Mouse (Mus musculus) retina, embryonic 14.5 days (tissue): ENCODE measurements at regions not wholly inside any gene's neighbourhood (a gene's known extent, or its start where the extent isn't known, plus 50 kb on each side); places are given as distances from the start of the nearest gene placed in this dataset.

Source experiments
- DNase-seq: peaks from one replicate; pipeline ENCODE4 v3.0.0-alpha.2; 2015; ENCODE audit warnings: low spot score

- DNase-seq: no peak
Measured at GRCm38 (mm10) chr14:28626951-28627350, 122.4 kb downstream of the Wnt5a start.

GRCm38 (mm10) chr14:28635175-28635574, 130.6 kb downstream of the Wnt5a start:
- no peak for DNase-seq

DNA sequence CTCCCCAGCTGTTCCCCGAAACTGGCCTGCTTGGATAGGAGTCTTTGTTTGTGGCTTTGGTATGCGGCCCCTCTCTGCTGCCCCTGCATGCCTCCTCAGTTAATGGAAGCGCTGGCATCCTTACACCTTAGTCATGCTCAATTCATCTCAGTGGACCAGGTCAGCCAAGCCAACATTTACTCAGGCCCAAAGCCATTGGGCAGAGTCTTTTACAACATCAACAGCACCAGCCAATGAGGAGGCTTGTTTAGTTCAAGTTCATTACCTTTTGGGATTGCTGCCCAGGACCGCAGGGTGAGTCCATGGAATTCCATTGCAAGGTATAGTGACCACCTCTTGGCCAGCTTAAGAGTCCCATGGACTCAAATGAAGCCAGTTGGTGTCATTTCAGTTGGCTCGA, 134.5 kb downstream of the Wnt5a start:
- no peak for DNase-seq

DNA sequence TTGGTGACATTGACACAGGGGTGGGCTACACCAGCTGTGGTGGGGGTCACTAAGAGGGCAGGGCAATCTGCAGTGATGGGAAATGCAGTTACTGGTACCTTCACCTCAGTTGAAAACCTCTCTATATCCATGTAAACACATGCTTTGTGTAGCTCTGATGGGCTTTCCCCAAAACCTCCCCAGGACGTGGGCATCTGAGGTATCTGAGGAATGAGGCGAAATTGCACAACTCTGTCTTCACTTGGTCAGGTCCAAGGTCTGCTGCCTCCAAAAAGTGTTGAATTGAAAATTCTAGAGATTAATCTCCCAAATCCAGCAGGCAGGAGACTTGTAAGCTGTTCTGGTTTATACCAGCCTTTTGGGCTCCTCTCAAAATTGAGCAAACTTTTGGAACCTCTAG, 141.3 kb downstream of the Wnt5a start:
- no peak for DNase-seq

DNA sequence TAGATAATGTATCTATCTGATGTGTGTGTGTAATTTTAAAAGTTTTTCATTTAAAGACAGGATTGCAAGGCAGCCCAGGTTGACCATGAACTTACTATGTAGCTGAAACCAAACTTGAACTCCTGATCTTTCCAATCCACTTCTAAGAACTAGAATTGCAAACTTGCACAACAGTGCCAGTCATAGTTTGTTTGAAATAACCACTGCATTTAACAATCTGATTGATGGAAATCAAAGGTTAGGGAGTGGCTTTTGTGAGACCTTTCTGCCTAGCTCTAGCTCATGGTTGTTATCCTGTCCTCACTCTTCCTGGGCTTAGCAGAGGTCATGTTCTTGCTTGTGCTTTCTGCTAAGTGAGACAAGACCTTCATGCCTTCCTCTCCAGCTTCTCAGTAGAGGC, 144.9 kb downstream of the Wnt5a start:
- no peak for DNase-seq

DNA sequence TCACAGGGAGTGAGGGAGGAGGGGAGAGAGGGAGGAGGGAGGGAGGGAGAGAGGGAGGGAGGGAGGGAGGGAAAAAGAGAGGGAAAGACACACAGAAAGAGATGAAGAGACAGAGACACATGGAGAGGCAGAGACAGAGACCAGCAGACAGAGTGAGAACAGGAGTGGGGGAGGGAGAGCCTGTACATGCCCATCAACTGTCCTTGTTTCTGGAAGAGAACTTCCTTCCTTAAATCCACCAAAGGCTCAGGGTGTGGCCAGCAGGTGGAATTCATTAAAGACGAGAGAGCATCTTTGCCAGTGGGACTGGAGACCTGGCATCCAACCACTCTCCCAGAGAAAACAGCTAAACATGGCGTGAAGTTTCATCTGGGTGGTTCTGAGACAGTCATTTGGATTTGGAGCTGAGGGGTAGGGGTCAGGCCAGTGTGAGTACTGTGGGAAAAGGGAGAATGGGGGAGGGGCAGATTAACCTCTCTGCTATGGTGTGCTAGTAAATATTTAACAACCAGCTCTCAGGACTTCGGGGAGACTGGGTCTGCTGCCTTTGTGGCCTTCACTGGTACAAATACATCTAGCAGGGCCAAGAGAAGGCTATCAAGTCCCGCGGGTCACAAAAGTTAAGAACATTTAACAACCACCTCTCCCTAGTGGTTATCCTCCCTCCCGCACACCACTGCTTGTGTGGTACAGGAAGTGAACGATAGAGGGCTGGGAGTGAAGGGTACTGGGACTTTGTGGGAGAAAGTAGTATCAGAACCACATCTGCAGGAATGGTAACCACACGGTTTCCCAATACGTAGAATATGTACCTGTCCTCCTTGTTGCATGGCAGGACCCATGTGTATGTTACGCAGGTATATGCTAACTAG, 148.7 kb downstream of the Wnt5a start:
- no peak for DNase-seq

DNA sequence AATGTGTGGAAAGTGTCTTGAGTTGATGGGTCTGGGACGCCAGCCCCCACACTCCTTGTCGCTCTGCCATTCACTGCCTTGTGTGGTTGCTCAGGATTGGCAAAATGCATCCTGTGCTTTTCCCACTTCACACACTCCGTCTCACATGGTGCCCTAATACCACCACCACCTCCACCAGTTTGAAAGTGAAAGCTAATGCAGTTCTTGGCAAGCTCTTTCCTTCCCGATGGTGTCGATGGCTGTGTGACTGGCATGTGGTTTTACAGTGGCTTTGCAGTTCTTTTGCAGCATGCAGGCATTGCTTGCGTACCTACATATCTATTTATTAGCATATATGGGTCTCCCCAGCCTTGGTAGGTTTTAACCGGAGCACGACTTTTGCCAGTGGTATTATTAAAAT, 152.7 kb downstream of the Wnt5a start:
- DNase-seq: no peak

DNA sequence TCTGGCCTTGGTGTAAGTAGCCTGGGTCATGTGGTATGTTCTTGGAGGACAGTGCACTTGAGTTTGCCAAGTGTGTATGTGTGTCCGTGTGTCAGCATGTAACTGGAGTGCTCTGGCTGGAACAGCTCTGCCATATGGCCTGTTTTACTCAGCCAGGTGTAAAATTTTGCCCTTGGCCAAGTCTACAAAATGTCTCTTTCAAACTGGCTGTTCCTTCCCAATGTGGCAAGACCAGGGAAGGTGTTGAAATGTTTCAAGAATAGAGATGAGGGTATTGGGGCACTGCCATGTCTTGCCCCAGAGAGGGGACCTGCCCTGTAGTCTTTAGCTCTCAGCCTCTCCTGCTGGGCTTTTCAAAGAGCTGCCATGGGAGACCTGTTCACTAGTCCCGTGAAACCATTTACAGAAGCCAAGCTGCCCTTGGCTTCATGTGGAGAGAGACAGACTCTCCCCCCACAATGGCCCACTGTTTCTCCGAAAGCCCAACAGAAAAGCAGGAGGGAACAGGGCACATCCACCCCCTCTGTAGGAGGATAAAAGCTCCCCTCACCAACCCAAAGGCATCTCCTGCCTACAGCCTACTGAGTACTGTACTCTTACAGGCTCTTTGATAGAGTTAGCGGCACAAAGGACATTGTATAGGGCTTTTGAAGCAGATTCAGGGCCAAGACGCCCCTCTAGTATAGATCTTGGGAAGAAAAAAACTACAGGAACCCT, 156.5 kb downstream of the Wnt5a start:
- no peak for DNase-seq

DNA sequence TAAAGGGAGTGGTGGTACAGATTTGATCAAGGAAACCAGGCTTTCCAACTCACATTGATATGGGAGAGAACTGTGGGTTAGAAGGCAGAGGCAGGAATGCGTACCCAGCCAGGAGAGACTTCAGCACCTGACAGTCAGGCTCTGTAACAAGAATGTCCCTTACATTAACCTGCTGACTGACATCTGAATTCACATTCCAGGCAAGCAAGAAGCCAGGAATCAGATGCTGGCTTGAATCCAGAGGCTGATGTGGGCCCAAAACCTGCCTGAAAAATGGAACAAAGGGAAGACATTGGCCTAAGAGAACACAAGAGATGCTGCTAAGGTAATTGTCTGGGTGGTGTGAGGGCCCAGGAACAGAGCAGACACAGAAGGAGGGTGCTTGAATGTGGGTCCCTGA, 158.8 kb downstream of the Wnt5a start:
- no peak for DNase-seq

- peak; percentile 1 for DNase-seq
Measured at GRCm38 (mm10) chr14:28664121-28664520, 159.6 kb downstream of the Wnt5a start.

- DNase-seq: no peak
Measured at GRCm38 (mm10) chr14:28675476-28675875, 170.9 kb downstream of the Wnt5a start.

- DNase-seq: no peak
Measured at GRCm38 (mm10) chr14:28699780-28700179, 195.2 kb downstream of the Wnt5a start.

DNA sequence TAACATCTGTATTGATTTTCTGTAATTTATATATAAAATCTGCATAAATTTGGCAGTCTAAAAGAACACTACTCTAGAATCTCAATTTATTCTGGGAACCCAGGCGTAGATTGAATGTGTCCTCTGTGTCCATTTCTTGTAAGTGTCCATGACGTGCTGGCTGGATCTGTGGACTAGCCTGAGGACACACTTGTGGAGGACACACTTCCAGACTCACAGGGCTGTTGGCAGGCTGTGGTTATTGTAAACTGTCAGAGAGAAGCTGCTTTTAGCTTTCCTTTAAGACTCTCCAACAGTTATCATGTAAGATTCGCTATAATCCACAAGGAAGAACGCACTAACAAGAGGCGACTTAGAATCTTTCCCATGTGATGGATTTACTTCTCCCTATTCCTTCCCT, 200.2 kb downstream of the Wnt5a start:
- DNase-seq: no peak

- DNase-seq: no peak
Measured at GRCm38 (mm10) chr14:28714598-28714997, 210.0 kb downstream of the Wnt5a start.

DNA sequence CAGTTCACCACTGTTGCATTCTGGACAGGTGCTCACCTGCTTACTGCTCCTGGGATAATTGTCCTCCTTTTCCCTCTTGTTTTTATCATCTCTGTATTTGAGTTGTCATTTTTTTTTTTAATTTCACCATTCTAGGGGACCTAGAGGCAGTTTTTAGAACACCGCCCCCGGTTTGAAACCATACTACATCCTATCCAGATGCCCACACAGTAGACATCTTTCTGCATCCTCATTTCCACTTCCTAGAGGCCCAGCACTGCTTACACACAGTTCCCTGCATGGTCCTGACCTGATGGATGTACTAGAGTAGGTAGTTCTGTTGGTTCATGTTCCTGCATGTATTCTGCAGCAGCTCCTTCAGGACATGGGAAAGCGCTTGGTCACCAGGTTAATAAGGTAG, 216.0 kb downstream of the Wnt5a start:
- no peak for DNase-seq

- no peak for DNase-seq
Measured at GRCm38 (mm10) chr14:28725666-28726065, 221.1 kb downstream of the Wnt5a start.

GRCm38 (mm10) chr14:28733496-28733895, 228.9 kb downstream of the Wnt5a start:
- DNase-seq: no peak

- DNase-seq: no peak
Measured at GRCm38 (mm10) chr14:28735446-28735845, 230.9 kb downstream of the Wnt5a start.

DNA sequence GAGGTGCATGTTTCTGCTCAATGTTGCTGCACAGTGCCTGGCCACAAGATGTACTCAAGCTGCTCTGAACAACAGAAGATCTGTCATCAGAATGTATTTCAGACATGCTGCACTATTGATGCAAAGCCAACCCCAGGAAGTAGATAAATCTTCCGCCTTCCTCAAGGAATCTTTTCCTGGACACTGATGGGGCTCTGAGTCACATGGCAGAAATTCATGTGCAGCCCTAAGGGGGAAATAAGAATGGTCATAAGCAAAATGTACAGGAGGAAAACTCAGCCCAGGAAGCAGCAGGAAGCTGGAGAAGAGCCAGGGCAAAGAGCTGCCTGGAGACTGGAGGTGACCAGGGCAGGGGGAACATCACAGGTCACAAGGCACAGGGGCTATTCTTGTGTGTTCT, 235.5 kb downstream of the Wnt5a start:
- DNase-seq: no peak

GRCm38 (mm10) chr14:28741418-28741817, 236.9 kb downstream of the Wnt5a start:
- no peak for DNase-seq

GRCm38 (mm10) chr14:28743673-28744072, 239.1 kb downstream of the Wnt5a start:
- no peak for DNase-seq

DNA sequence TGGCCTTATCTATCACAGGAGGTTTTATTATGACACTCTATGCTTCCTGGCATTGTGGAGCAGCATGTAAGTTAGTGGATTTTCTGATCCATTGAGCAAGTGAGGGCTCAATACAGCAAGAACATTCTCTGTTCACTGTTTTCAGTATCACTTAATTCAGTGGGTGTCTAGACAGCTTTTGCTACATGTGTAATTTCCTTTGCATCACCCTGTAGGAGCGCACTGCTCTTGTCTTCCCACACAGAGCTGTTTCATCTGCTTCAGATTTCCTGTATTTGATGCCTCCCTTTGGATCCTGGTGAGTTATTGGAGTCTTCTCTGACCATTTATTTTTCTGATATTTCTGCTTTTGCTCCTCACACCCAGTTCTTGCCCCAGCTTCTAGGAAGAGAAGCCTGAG, 245.8 kb downstream of the Wnt5a start:
- DNase-seq: no peak

DNA sequence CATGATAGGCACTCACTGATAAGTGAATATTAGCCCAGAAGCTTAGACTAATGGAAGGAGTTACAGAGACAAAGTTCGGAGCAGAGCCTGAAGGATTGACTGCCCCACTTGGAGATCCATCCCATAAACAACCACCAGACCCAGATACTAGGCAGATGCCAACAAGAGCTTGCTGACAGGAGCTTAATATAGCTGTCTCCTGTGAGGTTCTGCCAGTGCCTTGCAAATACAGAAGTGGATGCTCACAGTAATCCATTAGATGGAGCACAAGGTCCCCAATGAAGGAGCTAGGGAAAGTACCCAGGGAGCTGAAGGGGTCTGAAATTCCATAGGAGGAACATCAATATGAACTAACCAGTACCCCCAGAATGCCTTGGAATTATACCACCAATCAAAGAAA, 252.8 kb upstream of the Lrtm1 start:
- DNase-seq: no peak

GRCm38 (mm10) chr14:28773068-28773467, 244.9 kb upstream of the Lrtm1 start:
- DNase-seq: no peak
